Mouse (Mus musculus) embryonic fibroblast, embryonic 13.5 days (primary cell): Measurements from ENCODE around the gene Hspbap1.

Experiments
- CTCF ChIP-seq: IDR thresholded peaks from 2 replicates; pipeline ENCODE4 v1.5.1; 2011; ENCODE audit warnings: mild to moderate bottlenecking, control low read depth, low read length, moderate library complexity, borderline replicate concordance; ENCODE audit not compliant: insufficient read depth
- POLR2A ChIP-seq: IDR thresholded peaks from 2 replicates; pipeline ENCODE4 v1.6.1; 2011; ENCODE audit warnings: low read depth, mild to moderate bottlenecking, control low read depth, low read length, moderate library complexity

DNA sequence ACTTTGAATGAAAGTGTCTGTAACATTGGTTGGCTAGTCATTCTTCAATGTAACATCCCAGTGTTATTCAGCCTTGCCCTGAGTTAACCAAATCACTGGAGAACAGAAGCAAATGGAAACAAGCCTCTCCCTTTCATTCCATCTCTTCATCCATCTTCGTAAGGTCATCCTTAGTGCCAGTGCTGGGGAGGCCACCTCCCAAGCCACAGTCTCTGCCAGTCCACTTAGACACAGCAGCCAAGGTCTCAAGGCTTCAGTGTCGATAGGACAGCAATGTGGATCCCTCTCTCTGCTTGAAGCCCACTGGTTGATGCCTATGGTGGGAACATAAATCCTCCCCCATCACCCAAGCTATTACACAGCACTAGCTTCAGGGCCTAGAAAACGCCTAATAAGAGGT is 62.8 kb downstream of the Hspbap1 start:
- TF ChIP-seq CTCF (no peak), POLR2A (no peak)
